Mouse (Mus musculus): Measurements from ENCODE around the gene Dab2ip.

DNA sequence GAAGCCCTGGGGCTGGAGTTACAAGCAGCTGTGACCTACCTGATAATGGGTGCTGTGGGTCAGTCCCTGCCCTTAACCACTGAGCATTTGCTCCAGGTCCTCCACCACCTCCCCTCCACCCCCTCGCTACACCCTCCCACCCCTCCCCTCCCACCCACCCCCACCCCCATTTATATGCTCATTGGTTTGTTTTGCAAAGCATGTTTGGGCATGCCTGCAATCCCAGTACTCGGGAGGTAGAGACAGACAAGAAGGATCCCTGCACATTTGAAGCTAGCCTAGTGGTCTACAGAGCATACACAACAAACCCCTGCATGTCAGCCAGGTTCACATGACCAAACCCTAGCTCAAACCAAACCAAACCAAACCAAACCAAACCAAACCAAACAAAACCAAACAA is 178.0 kb downstream of the Dab2ip start:
- no peak for TF ChIP-seq POLR2AphosphoS5 (IDR thresholded peaks at IDR 0.05; ENCODE audit: borderline replicate concordance, low read depth, low read length)
- no peak for TF ChIP-seq POLR2A (IDR thresholded peaks at IDR 0.05; ENCODE audit: control insufficient read depth in 1 of 2, insufficient read depth in 1 of 2, low read depth in 1 of 2, low read length in 2 of 2, poor library complexity in 1 of 2)
- TF ChIP-seq MAX (IDR thresholded peaks at IDR 0.05; ENCODE audit: low read length): no peak
